Mouse (Mus musculus) gonadal fat pad, adult 2 months (tissue): ENCODE measurements around the gene Cxcl1. TPM values are rescaled to one million over a fixed set of nuclear protein-coding genes. Genes with fewer than 3 reads are reported as not detected.
A peak's percentile ranks its signal among the peaks of the same experiment; 100 is the strongest.

Experiments
- DNase-seq: peaks from one replicate; pipeline ENCODE4 v3.0.0-alpha.2; 2012; ENCODE audit warnings: low read depth
- polyA plus RNA-seq: library from polyadenylated mRNA; depleted of rRNA; stranded (reverse); fragments of >200 nt; gene quantifications from 2 replicates; pipeline ENCODE4 v1.2.3, GENCODE M21; 2012

Gene Cxcl1
- polyA plus RNA-seq, 1 experiment = 5.4 TPM

- DNase-seq = no peak
These were observed 6.3 kb upstream of the Cxcl1 start for GRCm38 (mm10) chr5:90884628-90885242.

DNA sequence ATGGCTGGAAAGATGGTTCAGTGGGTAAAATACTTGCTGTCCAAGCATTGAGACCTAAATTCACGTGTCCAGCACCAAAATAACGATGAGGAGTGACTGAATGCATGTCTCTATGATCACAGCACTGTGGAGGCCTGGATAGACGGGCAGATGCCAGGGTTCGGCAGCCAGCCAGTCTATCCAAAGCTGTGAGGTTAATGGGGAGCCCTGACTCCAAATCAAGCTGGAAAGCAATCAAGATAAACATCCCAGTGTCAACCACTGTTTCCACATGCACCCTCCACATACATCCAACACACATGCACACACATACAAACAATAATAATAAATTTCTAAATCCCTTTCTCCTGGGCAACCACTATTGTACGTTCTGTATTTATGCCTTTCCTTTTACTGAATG, 2.4 kb upstream of the Cxcl1 start:
- no peak for DNase-seq

DNA sequence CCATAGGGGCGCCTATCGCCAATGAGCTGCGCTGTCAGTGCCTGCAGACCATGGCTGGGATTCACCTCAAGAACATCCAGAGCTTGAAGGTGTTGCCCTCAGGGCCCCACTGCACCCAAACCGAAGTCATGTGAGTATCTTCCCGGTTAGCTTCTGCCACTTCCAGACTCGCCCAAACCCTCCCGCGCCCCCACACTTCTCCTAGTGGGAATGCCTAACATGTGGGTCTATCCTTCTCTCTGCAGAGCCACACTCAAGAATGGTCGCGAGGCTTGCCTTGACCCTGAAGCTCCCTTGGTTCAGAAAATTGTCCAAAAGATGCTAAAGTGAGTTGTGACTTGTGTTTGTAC, 398 bp downstream of the Cxcl1 start:
- DNase-seq = no peak

DNA sequence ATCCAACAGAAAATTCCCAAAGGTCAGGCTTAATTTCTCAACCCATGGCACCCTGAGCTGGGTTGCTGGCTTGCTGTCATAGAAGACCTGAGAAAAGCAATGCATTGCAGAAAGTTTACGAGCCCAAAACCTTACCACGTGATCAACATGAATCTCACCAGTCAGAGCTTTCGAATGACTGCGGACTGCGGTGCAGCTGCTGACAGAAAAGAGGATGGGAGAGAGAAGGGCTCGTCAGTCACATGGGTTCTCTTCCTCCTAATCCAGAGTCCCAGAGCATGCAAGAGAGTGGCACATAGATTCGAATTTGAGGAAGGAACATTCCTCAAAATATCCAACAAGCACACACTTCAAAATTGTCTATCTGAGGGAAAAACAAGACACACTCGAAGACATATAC, 3.2 kb downstream of the Cxcl1 start:
- DNase-seq = no peak

DNA sequence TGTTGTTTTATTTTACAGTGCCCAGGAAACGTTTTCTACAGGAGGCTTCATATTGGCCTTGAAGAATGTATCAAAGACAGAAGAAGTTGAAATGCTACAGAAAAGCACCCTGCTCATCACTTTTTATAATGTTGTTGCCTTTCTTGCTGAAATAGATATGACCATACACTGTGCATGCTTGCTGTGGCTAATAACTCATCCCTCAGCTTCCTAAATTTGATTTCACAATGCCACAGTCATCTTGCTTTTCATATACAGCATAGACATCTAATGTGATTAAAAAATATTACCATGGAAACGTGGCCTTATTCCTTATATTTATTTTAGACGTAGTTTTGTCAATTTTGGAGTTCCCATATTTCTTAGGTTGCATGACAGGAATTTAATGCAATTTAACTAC, 6.4 kb downstream of the Cxcl1 start:
- DNase-seq = no peak

GRCm38 (mm10) chr5:90899308-90899707, 8.3 kb downstream of the Cxcl1 start:
- no peak for DNase-seq

- DNase-seq = no peak
These were observed 9.1 kb downstream of the Cxcl1 start for GRCm38 (mm10) chr5:90900147-90900546.

GRCm38 (mm10) chr5:90900688-90901087, 9.6 kb downstream of the Cxcl1 start:
- DNase-seq = no peak

- no peak for DNase-seq
These were observed 11.6 kb downstream of the Cxcl1 start for GRCm38 (mm10) chr5:90902380-90903260.

DNA sequence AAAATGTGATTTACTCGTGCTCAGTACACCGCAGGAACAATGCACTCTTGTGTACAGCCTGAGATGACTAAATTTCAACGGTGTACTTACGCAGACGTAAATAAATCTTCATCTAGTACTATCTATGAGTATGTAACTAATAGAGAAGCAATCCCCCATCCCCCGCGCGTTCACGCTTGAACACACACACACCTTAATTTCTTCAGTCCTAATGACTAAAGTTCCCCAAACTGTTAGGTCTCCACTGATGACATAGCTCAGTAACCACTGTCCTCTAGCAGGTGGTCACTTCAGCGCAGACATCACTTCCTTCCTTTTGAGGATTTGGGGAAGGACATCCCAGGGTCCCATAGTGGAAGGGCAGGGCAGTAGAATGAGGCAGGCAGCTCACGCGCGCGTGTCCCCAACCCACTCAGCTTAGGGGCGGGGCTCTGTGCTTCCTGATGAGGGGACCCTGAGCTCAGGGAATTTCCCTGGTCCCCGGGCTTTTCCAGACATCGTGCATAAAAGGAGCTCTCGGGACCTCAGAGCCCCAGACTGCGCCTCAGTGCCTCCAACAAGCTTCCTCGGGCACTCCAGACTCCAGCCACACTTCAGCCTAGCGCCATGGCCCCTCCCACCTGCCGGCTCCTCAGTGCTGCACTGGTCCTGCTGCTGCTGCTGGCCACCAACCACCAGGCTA, 12.4 kb downstream of the Cxcl1 start, which contains the start of gene Cxcl2:
Gene Cxcl2, plus strand, starts transcription at position 533 of the 682 bp plus-strand sequence.
- DNase-seq = no peak

DNA sequence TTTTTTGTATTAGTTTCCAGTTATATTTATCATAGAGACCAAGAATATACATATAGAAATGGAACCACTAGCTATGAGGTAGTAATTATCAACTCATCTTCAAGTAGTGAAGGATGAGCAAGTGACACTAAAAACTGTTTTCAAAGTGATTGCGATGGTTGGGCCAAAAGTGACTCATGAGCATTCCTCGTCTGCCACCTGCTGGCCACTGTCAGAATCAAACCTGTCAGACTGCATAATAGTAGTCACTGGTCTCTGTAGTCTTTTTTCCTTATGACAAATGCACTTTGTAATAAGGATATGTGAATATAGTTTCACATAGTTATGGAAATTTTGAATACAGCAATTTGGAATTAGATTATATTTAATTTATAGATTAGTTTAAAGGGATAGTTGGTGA, 17.9 kb downstream of the Cxcl1 start:
- no peak for DNase-seq

- peak; percentile 75 for DNase-seq
These were observed 28.5 kb downstream of the Cxcl1 start for GRCm38 (mm10) chr5:90919495-90919894.

- peak; percentile 83 for DNase-seq
These were observed 31.9 kb downstream of the Cxcl1 start for GRCm38 (mm10) chr5:90922958-90923357.

DNA sequence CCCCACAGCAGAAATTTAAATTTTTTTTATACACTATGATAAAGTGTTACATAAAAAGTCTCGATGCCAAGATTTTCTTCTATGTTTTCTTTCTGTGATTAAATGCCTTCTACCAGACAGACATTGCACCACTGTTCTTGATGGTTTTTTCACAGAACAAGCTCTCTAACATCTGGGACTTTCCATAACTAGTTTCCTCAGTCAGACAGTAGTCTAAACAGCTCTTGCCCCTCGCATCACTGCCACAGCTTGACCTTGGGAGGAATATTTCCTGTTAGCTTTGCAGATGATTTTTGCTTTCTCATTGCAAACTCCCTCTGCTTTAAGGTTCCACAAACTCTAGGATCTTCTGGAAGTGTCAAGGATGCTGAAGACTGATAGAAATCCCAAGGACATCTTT, 39.5 kb downstream of the Cxcl1 start:
- DNase-seq = no peak

GRCm38 (mm10) chr5:90930971-90931851, 40.2 kb downstream of the Cxcl1 start, which contains the start of gene Mthfd2l:
TSS of gene Mthfd2l (plus strand) at chr5:90931117.
- no peak for DNase-seq

DNA sequence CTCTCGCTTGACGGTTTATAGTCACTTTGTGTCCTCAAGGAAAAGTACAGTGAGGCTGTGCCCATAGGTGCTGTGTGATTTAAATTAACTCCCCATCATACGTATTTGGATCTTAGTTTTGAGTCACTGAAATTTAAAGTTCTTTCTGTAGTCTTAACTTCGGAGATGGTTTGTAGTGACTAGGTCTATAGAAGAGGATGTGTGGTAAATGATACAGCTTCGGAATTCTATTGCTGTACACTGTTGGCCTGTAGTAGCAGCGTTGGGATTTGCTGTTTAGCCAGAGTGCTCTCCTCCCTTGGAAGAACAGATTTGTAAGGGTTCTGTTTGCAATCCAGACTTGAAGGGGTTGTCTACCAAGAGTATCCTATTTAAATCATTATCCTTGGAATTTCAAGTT, 40.9 kb downstream of the Cxcl1 start:
- no peak for DNase-seq

DNA sequence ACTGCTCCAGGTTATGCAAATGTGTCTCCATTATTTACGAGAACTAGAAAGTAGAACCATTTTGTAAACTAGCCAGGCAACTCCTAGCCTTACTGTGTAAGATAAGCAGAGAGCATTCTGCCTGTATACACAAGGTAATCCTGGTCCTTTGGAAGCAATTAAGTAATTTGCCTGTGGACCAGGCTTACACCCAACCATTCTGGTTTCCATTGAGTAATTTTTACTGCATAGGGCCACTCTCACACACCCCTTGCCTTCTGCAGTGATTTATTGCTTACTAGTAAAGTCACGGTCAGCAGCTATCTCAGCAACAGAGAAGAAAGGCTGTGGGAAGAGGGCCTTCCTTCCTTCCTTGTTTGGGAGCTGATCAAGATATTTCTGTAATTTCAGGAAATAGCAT, 45.7 kb downstream of the Cxcl1 start:
- DNase-seq = no peak
